Mouse (Mus musculus) ovary, postnatal 14 days (tissue): ENCODE results near the gene Nr1h2.

Source experiments
- DNase-seq: peaks from one replicate; pipeline ENCODE4 v3.0.0; 2022; ENCODE audit warnings: low spot score

The Nr1h2 gene

GRCm38 (mm10) chr7:44529518-44529917 lies 24.2 kb downstream of the Nr1h2 start:
- DNase-seq = no peak

DNA sequence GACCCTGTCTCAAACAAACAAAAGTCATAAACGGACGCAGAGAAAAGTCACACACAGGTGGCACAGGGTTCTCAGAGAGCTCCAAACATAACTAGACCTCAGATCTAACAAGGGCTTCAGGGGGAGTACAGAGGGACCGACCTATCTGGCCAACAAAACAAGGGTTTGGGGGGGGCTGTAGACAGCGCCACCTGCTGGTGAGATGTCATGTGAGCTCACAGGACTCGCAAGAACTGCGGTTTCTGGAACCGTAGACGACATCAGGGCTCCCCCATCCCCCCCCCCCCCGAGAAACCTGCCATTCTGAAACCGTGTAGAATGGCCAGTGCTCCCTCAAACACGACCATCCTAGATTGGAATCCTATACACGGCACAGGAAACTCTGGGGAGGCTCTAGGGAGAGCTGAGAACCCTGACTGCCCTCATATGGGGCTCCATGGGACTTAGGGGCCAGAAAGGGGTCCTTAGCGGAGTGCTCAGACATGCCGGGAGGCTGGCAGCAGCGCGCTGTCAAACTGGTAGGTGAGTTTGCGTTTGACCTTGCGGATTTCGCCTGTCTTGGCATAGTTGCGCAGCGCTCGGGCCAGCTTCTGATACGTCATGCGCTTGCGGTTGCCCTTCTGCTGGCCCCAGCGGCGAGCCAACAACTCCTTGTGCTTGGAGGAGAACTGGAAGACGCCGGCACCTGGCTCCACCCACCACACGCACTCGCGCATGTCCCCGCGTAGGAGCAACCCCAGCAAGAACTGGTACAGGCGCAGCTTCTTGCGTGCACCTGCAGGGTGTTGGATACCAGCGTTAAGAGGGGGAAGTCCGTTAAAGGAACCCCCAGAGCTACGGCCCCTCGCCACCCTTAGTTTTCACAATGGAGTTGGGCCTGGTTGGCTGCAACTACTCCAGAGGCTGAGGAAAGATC lies 26.0 kb downstream of the Nr1h2 start:
- DNase-seq = peak; percentile 66

DNA sequence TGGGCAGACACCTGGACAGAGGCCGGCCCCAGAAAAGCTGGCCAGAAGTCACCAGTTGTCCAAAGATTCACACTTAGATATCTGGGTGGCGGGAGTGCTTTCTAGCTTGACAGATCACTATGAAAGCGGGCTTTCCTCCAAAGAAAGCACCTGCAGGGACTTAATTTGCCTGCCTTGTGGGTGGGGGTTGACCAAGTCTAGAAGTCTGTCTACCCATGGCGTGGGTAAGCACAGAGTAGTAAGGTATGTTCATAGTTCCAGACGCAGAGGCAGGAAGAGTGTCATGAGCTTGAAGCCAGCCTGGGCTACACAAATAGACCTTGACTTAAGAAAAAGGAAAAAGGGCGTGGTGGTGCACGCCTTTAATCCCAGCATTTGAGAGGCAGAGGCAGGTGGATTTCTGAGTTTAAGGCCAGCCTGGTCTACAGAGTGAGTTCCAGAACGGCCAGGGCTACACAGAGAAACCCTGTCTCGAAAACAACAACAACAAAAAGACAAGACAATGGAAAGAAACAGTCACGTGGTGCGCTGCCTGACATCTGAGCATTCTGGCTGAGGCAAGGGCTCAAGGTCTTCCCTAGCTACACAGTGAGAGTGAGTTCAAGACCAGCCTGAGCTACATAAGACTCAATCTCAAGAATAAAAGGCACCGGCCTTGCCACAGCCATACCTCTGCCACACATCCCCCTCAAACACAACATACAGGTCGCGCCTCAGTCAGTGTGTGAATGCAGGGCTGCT lies 27.2 kb downstream of the Nr1h2 start:
- no peak for DNase-seq

GRCm38 (mm10) chr7:44525126-44525832 lies 28.5 kb downstream of the Nr1h2 start:
- DNase-seq = peak; percentile 84

- no peak for DNase-seq
Measured at GRCm38 (mm10) chr7:44524502-44524901, 29.2 kb downstream of the Nr1h2 start, which contains the start of gene Mybpc2. Gene Mybpc2, minus strand, starts transcription at chr7:44524656.

- no peak for DNase-seq
Measured at GRCm38 (mm10) chr7:44523056-44523455, 30.7 kb downstream of the Nr1h2 start.

- peak; percentile 56 for DNase-seq
Measured at GRCm38 (mm10) chr7:44521710-44522109, 32.0 kb downstream of the Nr1h2 start.

DNA sequence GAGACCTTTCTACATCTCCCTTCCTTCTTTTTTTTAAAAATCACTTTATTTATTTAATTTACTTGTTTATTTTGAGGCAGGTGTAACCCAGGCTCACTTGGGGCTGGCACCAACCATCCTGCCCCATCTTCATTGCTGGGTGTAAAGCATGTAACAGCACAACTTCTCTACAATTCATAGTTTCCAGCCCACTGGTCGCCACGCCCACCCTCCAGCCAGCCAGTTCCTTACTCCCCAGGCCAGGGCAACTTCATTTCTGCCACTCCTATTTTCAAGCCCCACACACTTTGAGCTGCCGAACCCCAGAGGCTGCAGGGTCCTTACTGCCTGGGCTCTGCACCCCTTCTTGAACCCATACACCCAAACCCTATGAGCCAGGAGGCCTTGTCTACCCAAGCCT lies 32.8 kb downstream of the Nr1h2 start:
- no peak for DNase-seq

DNA sequence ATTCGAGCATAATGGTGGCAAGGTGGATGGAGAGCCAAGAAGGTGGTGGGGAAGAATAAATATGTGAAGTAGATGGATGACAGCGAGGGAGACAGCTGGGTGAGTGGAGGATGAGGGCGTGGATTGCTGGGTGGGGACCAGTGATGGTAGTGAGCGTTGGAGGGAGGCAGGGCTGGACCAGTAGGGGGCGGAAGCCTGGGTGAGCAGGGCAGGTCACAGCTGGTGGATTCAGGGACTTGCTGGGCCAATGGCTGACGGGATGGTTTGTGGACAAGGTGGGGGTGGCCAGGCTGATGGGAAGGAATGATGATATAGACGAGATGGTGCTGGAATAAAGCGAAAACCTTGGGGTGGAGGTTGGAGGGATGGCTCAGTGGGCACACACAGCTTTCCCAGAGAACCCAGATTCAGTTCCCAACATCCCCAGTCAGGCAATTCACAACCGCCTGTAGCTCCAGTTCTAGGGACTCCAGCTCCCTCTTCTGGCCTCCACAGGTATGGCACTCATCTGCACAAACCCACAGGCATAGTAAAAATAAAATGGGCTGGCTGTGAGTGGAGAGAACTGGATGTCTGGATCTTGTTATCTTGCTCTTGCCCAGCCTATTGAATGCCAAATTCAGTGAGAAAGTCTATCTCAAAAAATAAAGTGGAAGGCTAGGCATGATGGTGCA lies 34.4 kb downstream of the Nr1h2 start:
- no peak for DNase-seq

DNA sequence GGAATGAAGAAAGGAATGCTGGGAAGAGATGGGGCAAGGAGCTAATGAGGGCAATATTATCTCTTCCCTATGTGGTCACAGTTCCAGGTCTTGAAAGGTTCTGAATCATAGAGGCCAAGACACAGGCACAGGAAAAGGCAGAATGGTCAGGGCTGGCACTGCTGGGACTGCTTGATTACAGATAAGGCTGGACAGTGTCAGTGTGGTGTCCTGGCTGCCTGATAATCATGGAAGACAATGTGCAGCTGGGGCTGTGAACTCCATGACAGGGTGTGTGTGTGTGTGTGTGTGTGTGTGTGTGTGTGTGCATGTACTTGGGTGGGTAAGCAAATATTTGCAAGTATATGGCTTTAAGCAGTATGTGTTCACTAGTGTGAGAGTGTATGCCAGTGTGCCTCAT lies 46.3 kb downstream of the Nr1h2 start:
- DNase-seq = no peak

- DNase-seq = peak; percentile 64
Measured at GRCm38 (mm10) chr7:44501563-44502115, 52.1 kb downstream of the Nr1h2 start.

GRCm38 (mm10) chr7:44500046-44500445 lies 53.7 kb downstream of the Nr1h2 start:
- no peak for DNase-seq
